Mouse (Mus musculus) cerebellum, adult 2 months (tissue): ENCODE measurements around the gene Avil.

ENCODE experiments used
- CTCF ChIP-seq: fragments of 200-500 bp; IDR thresholded peaks from 2 replicates; pipeline ENCODE4 v1.5.1; 2011; ENCODE audit warnings: low read depth, mild to moderate bottlenecking, control low read depth, low read length, moderate library complexity, borderline replicate concordance; ENCODE audit not compliant: insufficient read depth
- POLR2A ChIP-seq: fragments of 200-500 bp; IDR thresholded peaks from 2 replicates; pipeline ENCODE4 v1.6.1; 2011; ENCODE audit warnings: low read length, control low read depth, borderline replicate concordance; ENCODE audit not compliant: insufficient read depth

DNA sequence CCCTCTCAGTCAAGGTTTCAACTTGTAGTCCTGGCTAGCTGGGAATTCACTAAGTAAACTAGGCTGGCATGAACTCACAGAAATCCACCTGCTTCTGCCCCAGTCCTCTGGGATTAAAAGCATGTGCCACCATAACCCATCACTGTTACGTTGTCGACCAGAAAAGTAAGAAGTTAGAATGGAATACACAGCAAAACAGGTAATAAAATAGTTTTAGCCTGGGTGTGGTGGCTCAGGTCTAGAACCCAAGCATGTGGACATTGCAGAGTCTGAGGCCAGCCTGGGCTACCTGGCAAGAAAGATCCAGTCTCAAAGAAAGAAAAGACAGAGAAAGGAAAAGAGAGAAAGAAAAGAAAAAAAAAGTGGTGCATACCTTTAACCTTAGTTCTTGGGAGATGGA, 61.0 kb downstream of the Avil start:
- no peak for TF ChIP-seq CTCF
- TF ChIP-seq POLR2A, result no peak
